Mouse (Mus musculus) kidney, adult 2 months (tissue): ENCODE measurements around the gene Olfr1508.

Experiments
- CTCF ChIP-seq: fragments of 200-500 bp; conservative IDR thresholded peaks from 2 replicates; pipeline ENCODE4 v1.5.1; 2011; ENCODE audit warnings: low read depth, mild to moderate bottlenecking, control low read depth, low read length, moderate library complexity, mixed read lengths; ENCODE audit not compliant: insufficient read depth, insufficient read length
- POLR2A ChIP-seq: fragments of 200-500 bp; IDR thresholded peaks from one replicate; pipeline ENCODE4 v1.6.1; 2011; ENCODE audit warnings: low read depth, low read length, control low read depth

DNA sequence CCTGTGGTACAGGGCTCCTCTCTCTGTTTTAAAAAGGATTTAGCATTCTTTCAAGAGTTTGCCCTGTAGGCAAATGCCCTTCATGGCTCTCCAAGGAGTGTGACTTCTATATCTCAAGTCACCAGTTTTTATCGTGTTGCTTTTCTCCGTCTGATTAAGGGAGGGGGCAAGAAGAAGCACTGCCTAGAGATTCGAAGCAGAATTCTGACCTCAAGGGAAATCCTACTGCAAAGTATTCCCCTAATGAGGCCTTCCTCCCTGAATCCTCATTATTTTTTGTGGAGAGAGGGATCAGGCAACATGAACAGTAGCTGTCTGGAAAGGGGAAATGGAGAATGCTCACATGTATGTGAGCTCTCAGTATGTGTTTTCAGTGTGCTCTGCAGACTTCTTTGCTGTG, 53.0 kb downstream of the Olfr1508 start, which contains the start of gene Olfr1510:
- TF ChIP-seq POLR2A (no peak), CTCF (no peak)
